Mouse (Mus musculus) cerebellum, adult (tissue): ENCODE measurements at regions not wholly inside any gene's neighbourhood (a gene's known extent, or its start where the extent isn't known, plus 50 kb on each side); places are given as distances from the start of the nearest gene placed in this dataset.

ENCODE experiments used
- ATAC-seq: cut with Nextera tagmentation; 2 replicates; pipeline ENCODE4 v1.9.2; 2017; ENCODE audit warnings: mild to moderate bottlenecking, moderate library complexity, mixed read lengths; ENCODE audit not compliant: insufficient number of reproducible peaks, low FRiP score, low TSS enrichment

GRCm38 (mm10) chr8:79522040-79522439, 117.4 kb upstream of the Otud4 start:
- ATAC-seq = no peak

GRCm38 (mm10) chr8:79518966-79519365, 119.6 kb upstream of the Smad1 start:
- no peak for ATAC-seq

- ATAC-seq = no peak
These were observed 116.0 kb upstream of the Smad1 start for GRCm38 (mm10) chr8:79515282-79515783.

- no peak for ATAC-seq
These were observed 115.4 kb upstream of the Smad1 start for GRCm38 (mm10) chr8:79514655-79515278.

- no peak for ATAC-seq
These were observed 109.3 kb upstream of the Smad1 start for GRCm38 (mm10) chr8:79508597-79508996.

- no peak for ATAC-seq
These were observed 106.1 kb upstream of the Smad1 start for GRCm38 (mm10) chr8:79505381-79505780.

- no peak for ATAC-seq
These were observed 104.6 kb upstream of the Smad1 start for GRCm38 (mm10) chr8:79503906-79504305.

- no peak for ATAC-seq
These were observed 102.7 kb upstream of the Smad1 start for GRCm38 (mm10) chr8:79502062-79502461.

GRCm38 (mm10) chr8:79501238-79501637, 101.9 kb upstream of the Smad1 start:
- no peak for ATAC-seq

- no peak for ATAC-seq
These were observed 99.9 kb upstream of the Smad1 start for GRCm38 (mm10) chr8:79499258-79499657.

- ATAC-seq = no peak
These were observed 99.3 kb upstream of the Smad1 start for GRCm38 (mm10) chr8:79498611-79499010.

- no peak for ATAC-seq
These were observed 91.9 kb upstream of the Smad1 start for GRCm38 (mm10) chr8:79491156-79491698.

- no peak for ATAC-seq
These were observed 91.4 kb upstream of the Smad1 start for GRCm38 (mm10) chr8:79490739-79491138.

GRCm38 (mm10) chr8:79488861-79489260, 89.5 kb upstream of the Smad1 start:
- no peak for ATAC-seq

GRCm38 (mm10) chr8:79487597-79487996, 88.3 kb upstream of the Smad1 start:
- ATAC-seq = no peak

GRCm38 (mm10) chr8:79479326-79479725, 80.0 kb upstream of the Smad1 start:
- no peak for ATAC-seq

- ATAC-seq = no peak
These were observed 76.7 kb upstream of the Smad1 start for GRCm38 (mm10) chr8:79476012-79476411.

- ATAC-seq = no peak
These were observed 75.4 kb upstream of the Smad1 start for GRCm38 (mm10) chr8:79474679-79475078.

- ATAC-seq = no peak
These were observed 52.8 kb upstream of the Smad1 start for GRCm38 (mm10) chr8:79452101-79452500.

- ATAC-seq = no peak
These were observed 50.1 kb upstream of the Smad1 start for GRCm38 (mm10) chr8:79449453-79449852.
